Mouse (Mus musculus) liver, adult 2 months (tissue): Measurements from ENCODE around the gene Gtpbp8.

Source experiments
- CTCF ChIP-seq: fragments of 200-500 bp; IDR thresholded peaks from 2 replicates; pipeline ENCODE4 v1.5.1; 2011; ENCODE audit warnings: low read depth, low read length, control low read depth
- POLR2A ChIP-seq: fragments of 200-500 bp; IDR thresholded peaks from 2 replicates; pipeline ENCODE4 v1.6.1; 2011; ENCODE audit warnings: low read length, control low read depth; ENCODE audit not compliant: insufficient read depth; ENCODE audit errors: extremely low read depth

GRCm38 (mm10) chr16:44774201-44774600 is 28.0 kb upstream of the Gtpbp8 start:
- TF ChIP-seq CTCF (no peak), POLR2A (no peak)
